Mouse (Mus musculus) neural tube, embryonic 13.5 days (tissue): ENCODE results near the gene Aldh1a1. TPM values are rescaled to one million over a fixed set of nuclear protein-coding genes. Genes with fewer than 3 reads are reported as not detected.
"Not testable (repeated sequence)": the region's sequence is repeated elsewhere in the genome, so short reads cannot be mapped to it uniquely, and the experiment has no call there.

Experiments
- ATAC-seq: fragments of 200-750 bp; cut with Nextera tagmentation; 2 replicates; pipeline ENCODE4 v1.8.0; 2017; ENCODE audit warnings: low read depth, mild to moderate bottlenecking, moderate TSS enrichment, moderate library complexity
- H3K27ac ChIP-seq: fragments of 300-500 bp; sonication (generic); replicated peaks from 2 replicates; pipeline ENCODE4 v1.5.1; 2015; ENCODE audit warnings: moderate library complexity, mild to moderate bottlenecking, inconsistent platforms
- H3K27me3 ChIP-seq: fragments of 300-500 bp; sonication (generic); 2 replicates; pipeline ENCODE4 v1.6.1; 2015; ENCODE audit warnings: mild to moderate bottlenecking, inconsistent platforms
- H3K36me3 ChIP-seq: fragments of 300-500 bp; sonication (generic); 2 replicates; pipeline ENCODE4 v1.6.1; 2015; ENCODE audit warnings: mild to moderate bottlenecking, inconsistent platforms
- H3K4me1 ChIP-seq: fragments of 300-500 bp; sonication (generic); replicated peaks from 2 replicates; pipeline ENCODE4 v1.6.1; 2015; ENCODE audit warnings: inconsistent platforms
- H3K4me2 ChIP-seq: fragments of 300-500 bp; sonication (generic); 2 replicates; pipeline ENCODE4 v1.6.1; 2015; ENCODE audit warnings: inconsistent platforms, mild to moderate bottlenecking, moderate library complexity
- H3K4me3 ChIP-seq: fragments of 300-500 bp; sonication (generic); 2 replicates; pipeline ENCODE4 v1.5.1; 2015; ENCODE audit warnings: mild to moderate bottlenecking, inconsistent platforms
- H3K9ac ChIP-seq: fragments of 300-500 bp; sonication (generic); 2 replicates; pipeline ENCODE4 v1.6.1; 2015; ENCODE audit warnings: moderate library complexity, mild to moderate bottlenecking, inconsistent platforms
- H3K9me3 ChIP-seq: fragments of 300-500 bp; sonication (generic); 2 replicates; pipeline ENCODE4 v1.6.1; 2016; ENCODE audit warnings: inconsistent platforms
- WGBS: fragments of 180-500 bp; shearing (Covaris S2); methylation state at CpG from one replicate; pipeline ENCODE4 v1.1.7; 2015; 5-methylcytosine and 5-hydroxymethylcytosine counted together
- polyA plus RNA-seq: library from polyadenylated mRNA; unstranded; fragments of >200 nt; fragmentation: Nextera tagmentation; extraction: Ambion mirVana; gene quantifications from 2 replicates; pipeline ENCODE4 v1.2.1, GENCODE M21; 2015

Aldh1a1 gene
- polyA plus RNA-seq, 1 experiment from 2014 or later: 0.57 TPM

GRCm38 (mm10) chr19:20622434-20622833 is 129.9 kb downstream of the Aldh1a1 start:
- no peaks in the 10 kb centered on the region for H3K4me1 ChIP-seq
- H3K27ac ChIP-seq: no peak overlapping the region
- no peak overlapping the region for H3K9ac ChIP-seq
- H3K9me3 ChIP-seq: no peaks in the 10 kb centered on the region
- H3K4me2 ChIP-seq: no peak overlapping the region
- ATAC-seq: no peak
- no peak overlapping the region for H3K4me3 ChIP-seq
- no peaks in the 10 kb centered on the region for H3K36me3 ChIP-seq
- H3K27me3 ChIP-seq: no peaks in the 10 kb centered on the region
- 45% methylated on average over 2 of the region's 2 CpGs for WGBS

GRCm38 (mm10) chr19:20623416-20623815 is 130.9 kb downstream of the Aldh1a1 start:
- Histone ChIP-seq H3K36me3 (no peaks in the 10 kb centered on the region), H3K9me3 (no peaks in the 10 kb centered on the region), H3K4me3 (no peak overlapping the region), H3K9ac (no peak overlapping the region), H3K4me1 (no peaks in the 10 kb centered on the region), H3K27ac (no peak overlapping the region), H3K4me2 (no peak overlapping the region), H3K27me3 (no peaks in the 10 kb centered on the region)
- ATAC-seq: no peak
- WGBS: 55% methylated on average over 10 of the region's 10 CpGs

GRCm38 (mm10) chr19:20631020-20631419 is 138.5 kb downstream of the Aldh1a1 start:
- Histone ChIP-seq H3K27me3 (no peaks in the 10 kb centered on the region), H3K9ac (no peak overlapping the region), H3K4me2 (no peak overlapping the region), H3K36me3 (no peaks in the 10 kb centered on the region), H3K4me1 (peaks cover 5% of the 10 kb centered on the region; the same call in 1 of the 2 replicates), H3K4me3 (no peak overlapping the region), H3K27ac (no peak overlapping the region), H3K9me3 (no peaks in the 10 kb centered on the region)
- no peak for ATAC-seq
- WGBS: 89% methylated on average over 1 of the region's 1 CpGs

GRCm38 (mm10) chr19:20633876-20634691 is 141.6 kb downstream of the Aldh1a1 start:
- WGBS: 32% methylated on average over 12 of the region's 12 CpGs
- H3K27me3 ChIP-seq: no peaks in the 10 kb centered on the region
- ATAC-seq: no peak
- peaks cover 5% of the 10 kb centered on the region; the same call in 1 of the 2 replicates for H3K4me1 ChIP-seq
- no peak overlapping the region for H3K27ac ChIP-seq
- H3K4me3 ChIP-seq: no peak overlapping the region
- H3K4me2 ChIP-seq: no peak overlapping the region
- H3K9me3 ChIP-seq: no peaks in the 10 kb centered on the region
- H3K9ac ChIP-seq: no peak overlapping the region
- H3K36me3 ChIP-seq: no peaks in the 10 kb centered on the region

GRCm38 (mm10) chr19:20644346-20644745 is 151.8 kb downstream of the Aldh1a1 start:
- H3K27me3 ChIP-seq: no peaks in the 10 kb centered on the region
- H3K9ac ChIP-seq: no peak overlapping the region
- H3K4me1 ChIP-seq: no peaks in the 10 kb centered on the region
- H3K36me3 ChIP-seq: no peaks in the 10 kb centered on the region
- no peak overlapping the region for H3K4me3 ChIP-seq
- H3K4me2 ChIP-seq: no peak overlapping the region
- no peak overlapping the region for H3K27ac ChIP-seq
- H3K9me3 ChIP-seq: no peaks in the 10 kb centered on the region
- WGBS: 33% methylated on average over 3 of the region's 3 CpGs
- no peak for ATAC-seq

- H3K4me1 ChIP-seq, H3K4me2 ChIP-seq, ATAC-seq, H3K36me3 ChIP-seq, H3K27me3 ChIP-seq, H3K9ac ChIP-seq, H3K4me3 ChIP-seq, H3K27ac ChIP-seq, H3K9me3 ChIP-seq: not testable (repeated sequence)
Observed at GRCm38 (mm10) chr19:20647496-20647895, 155.0 kb downstream of the Aldh1a1 start.

GRCm38 (mm10) chr19:20650008-20650407 is 157.5 kb downstream of the Aldh1a1 start:
- Histone ChIP-seq H3K9me3 (no peaks in the 10 kb centered on the region), H3K36me3 (no peaks in the 10 kb centered on the region), H3K27me3 (no peaks in the 10 kb centered on the region), H3K4me1 (peaks cover 8% of the 10 kb centered on the region), H3K4me3 (no peak overlapping the region), H3K27ac (no peak overlapping the region), H3K9ac (no peak overlapping the region), H3K4me2 (no peak overlapping the region)
- 21% methylated on average over 2 of the region's 2 CpGs for WGBS
- ATAC-seq: no peak

GRCm38 (mm10) chr19:20653082-20653676 is 160.7 kb downstream of the Aldh1a1 start:
- Histone ChIP-seq H3K4me3 (no peak overlapping the region), H3K27me3 (no peaks in the 10 kb centered on the region), H3K27ac (no peak overlapping the region), H3K4me1 (peaks cover 8% of the 10 kb centered on the region), H3K9me3 (no peaks in the 10 kb centered on the region), H3K36me3 (no peaks in the 10 kb centered on the region), H3K4me2 (no peak overlapping the region), H3K9ac (no peak overlapping the region)
- WGBS: 79% methylated on average over 1 of the region's 1 CpGs
- no peak for ATAC-seq

GRCm38 (mm10) chr19:20654141-20654873 is 161.8 kb downstream of the Aldh1a1 start:
- Histone ChIP-seq H3K4me2 (no peak overlapping the region), H3K27me3 (no peaks in the 10 kb centered on the region), H3K4me3 (no peak overlapping the region), H3K9me3 (no peaks in the 10 kb centered on the region), H3K36me3 (no peaks in the 10 kb centered on the region), H3K27ac (no peak overlapping the region), H3K9ac (no peak overlapping the region), H3K4me1 (peaks cover 8% of the 10 kb centered on the region)
- 50% methylated on average over 3 of the region's 3 CpGs for WGBS
- ATAC-seq: peak; percentile 43; the same call in 1 of the 2 replicates

- Histone ChIP-seq H3K27ac (no peak overlapping the region), H3K9me3 (no peaks in the 10 kb centered on the region), H3K27me3 (no peaks in the 10 kb centered on the region), H3K4me1 (no peaks in the 10 kb centered on the region), H3K4me3 (no peak overlapping the region), H3K9ac (no peak overlapping the region), H3K36me3 (no peaks in the 10 kb centered on the region), H3K4me2 (no peak overlapping the region)
- ATAC-seq: no peak
- WGBS: 87% methylated on average over 3 of the region's 3 CpGs
Observed at GRCm38 (mm10) chr19:20677697-20678355, 185.3 kb downstream of the Aldh1a1 start.
